Mouse (Mus musculus): ENCODE measurements around the gene Lyzl4. TPM values are rescaled to one million over a fixed set of nuclear protein-coding genes. Genes with fewer than 3 reads are reported as not detected.

The Lyzl4 gene
- polyA plus RNA-seq, 1 experiment from 2014 or later = not detected

- Histone ChIP-seq H3K4me2 (ENCODE audit: low read length) (no peak overlapping the region), H3K4me3 (ENCODE audit: control insufficient read depth in 1 of 2, insufficient read depth in 1 of 2, low read depth in 1 of 2, low read length in 2 of 2) (no peak overlapping the region), H3K9ac (ENCODE audit: low read length) (no peak overlapping the region), H3K36me3 (ENCODE audit: control insufficient read depth, insufficient read depth, low read length) (no peaks in the 10 kb centered on the region), H3K27me3 (ENCODE audit: control insufficient read depth, insufficient read depth, low read length) (peaks cover 67% of the 10 kb centered on the region), H3K27ac (replicated peaks in 1 of 2; ENCODE audit: control insufficient read depth in 1 of 2, insufficient read depth in 1 of 2, low read depth in 2 of 2, low read length in 2 of 2) (no peak overlapping the region), H3K4me1 (ENCODE audit: control insufficient read depth in 2 of 2, insufficient read depth in 2 of 2, low read length in 2 of 2) (peaks cover 18 to 25% of the 10 kb centered on the region in 2 experiments), H3K9me3 (ENCODE audit: control insufficient read depth, low read length) (no peaks in the 10 kb centered on the region)
- no peak for ATAC-seq (ENCODE audit: insufficient number of reproducible peaks, insufficient read depth, low FRiP score, low read depth)
- 72% methylated on average over 11 of the region's 11 CpGs for WGBS
Measured at GRCm38 (mm10) chr9:121667822-121668221, 25.9 kb upstream of the Lyzl4 start.

GRCm38 (mm10) chr9:121666957-121667630 lies 25.2 kb upstream of the Lyzl4 start:
- Histone ChIP-seq H3K9me3 (ENCODE audit: control insufficient read depth, low read length) (no peaks in the 10 kb centered on the region), H3K27ac (replicated peaks in 1 of 2; ENCODE audit: control insufficient read depth in 1 of 2, insufficient read depth in 1 of 2, low read depth in 2 of 2, low read length in 2 of 2) (no peak overlapping the region), H3K36me3 (ENCODE audit: control insufficient read depth, insufficient read depth, low read length) (no peaks in the 10 kb centered on the region), H3K4me2 (ENCODE audit: low read length) (no peak overlapping the region), H3K4me3 (ENCODE audit: control insufficient read depth in 1 of 2, insufficient read depth in 1 of 2, low read depth in 1 of 2, low read length in 2 of 2) (no peak overlapping the region), H3K27me3 (ENCODE audit: control insufficient read depth, insufficient read depth, low read length) (peaks cover 67% of the 10 kb centered on the region), H3K9ac (ENCODE audit: low read length) (no peak overlapping the region), H3K4me1 (ENCODE audit: control insufficient read depth in 2 of 2, insufficient read depth in 2 of 2, low read length in 2 of 2) (peaks cover 12 to 18% of the 10 kb centered on the region in 2 experiments)
- WGBS = 59% methylated on average over 16 of the region's 16 CpGs
- ATAC-seq (ENCODE audit: insufficient number of reproducible peaks, insufficient read depth, low FRiP score, low read depth) = no peak

- no peak overlapping the region for H3K27ac ChIP-seq (replicated peaks in 1 of 2; ENCODE audit: control insufficient read depth in 1 of 2, insufficient read depth in 1 of 2, low read depth in 2 of 2, low read length in 2 of 2)
- no peak overlapping the region for H3K9ac ChIP-seq (ENCODE audit: low read length)
- H3K4me2 ChIP-seq (ENCODE audit: low read length) = no peak overlapping the region
- no peak for ATAC-seq (ENCODE audit: insufficient number of reproducible peaks, insufficient read depth, low FRiP score, low read depth)
- H3K27me3 ChIP-seq (ENCODE audit: control insufficient read depth, insufficient read depth, low read length) = peaks cover 53% of the 10 kb centered on the region
- H3K4me3 ChIP-seq (ENCODE audit: control insufficient read depth in 1 of 2, insufficient read depth in 1 of 2, low read depth in 1 of 2, low read length in 2 of 2) = no peak overlapping the region
- H3K36me3 ChIP-seq (ENCODE audit: control insufficient read depth, insufficient read depth, low read length) = no peaks in the 10 kb centered on the region
- H3K9me3 ChIP-seq (ENCODE audit: control insufficient read depth, low read length) = no peaks in the 10 kb centered on the region
- peaks cover 0 to 2% of the 10 kb centered on the region in 2 experiments; a peak in 2 of 4 replicates for H3K4me1 ChIP-seq (ENCODE audit: control insufficient read depth in 2 of 2, insufficient read depth in 2 of 2, low read length in 2 of 2)
- WGBS = 77% methylated on average over 5 of the region's 5 CpGs
Measured at GRCm38 (mm10) chr9:121664104-121664503, 22.2 kb upstream of the Lyzl4 start.

- ATAC-seq (ENCODE audit: insufficient number of reproducible peaks, insufficient read depth, low FRiP score, low read depth) = no peak
- no peak overlapping the region for H3K4me2 ChIP-seq (ENCODE audit: low read length)
- 61% methylated on average over 6 of the region's 6 CpGs for WGBS
- no peaks in the 10 kb centered on the region for H3K4me1 ChIP-seq (ENCODE audit: control insufficient read depth in 2 of 2, insufficient read depth in 2 of 2, low read length in 2 of 2)
- peaks cover 47% of the 10 kb centered on the region for H3K27me3 ChIP-seq (ENCODE audit: control insufficient read depth, insufficient read depth, low read length)
- no peaks in the 10 kb centered on the region for H3K36me3 ChIP-seq (ENCODE audit: control insufficient read depth, insufficient read depth, low read length)
- no peak overlapping the region for H3K4me3 ChIP-seq (ENCODE audit: control insufficient read depth in 1 of 2, insufficient read depth in 1 of 2, low read depth in 1 of 2, low read length in 2 of 2)
- no peaks in the 10 kb centered on the region for H3K9me3 ChIP-seq (ENCODE audit: control insufficient read depth, low read length)
- H3K9ac ChIP-seq (ENCODE audit: low read length) = no peak overlapping the region
- no peak overlapping the region for H3K27ac ChIP-seq (replicated peaks in 1 of 2; ENCODE audit: control insufficient read depth in 1 of 2, insufficient read depth in 1 of 2, low read depth in 2 of 2, low read length in 2 of 2)
Measured at GRCm38 (mm10) chr9:121663467-121663866, 21.6 kb upstream of the Lyzl4 start.

- ATAC-seq (ENCODE audit: insufficient number of reproducible peaks, insufficient read depth, low FRiP score, low read depth) = no peak
- WGBS = 61% methylated on average over 7 of the region's 7 CpGs
- Histone ChIP-seq H3K4me3 (ENCODE audit: control insufficient read depth in 1 of 2, insufficient read depth in 1 of 2, low read depth in 1 of 2, low read length in 2 of 2) (no peak overlapping the region), H3K36me3 (ENCODE audit: control insufficient read depth, insufficient read depth, low read length) (no peaks in the 10 kb centered on the region), H3K9ac (ENCODE audit: low read length) (no peak overlapping the region), H3K4me2 (ENCODE audit: low read length) (no peak overlapping the region), H3K27me3 (ENCODE audit: control insufficient read depth, insufficient read depth, low read length) (peaks cover 18% of the 10 kb centered on the region), H3K27ac (replicated peaks in 1 of 2; ENCODE audit: control insufficient read depth in 1 of 2, insufficient read depth in 1 of 2, low read depth in 2 of 2, low read length in 2 of 2) (no peak overlapping the region), H3K9me3 (ENCODE audit: control insufficient read depth, low read length) (no peaks in the 10 kb centered on the region), H3K4me1 (ENCODE audit: control insufficient read depth in 2 of 2, insufficient read depth in 2 of 2, low read length in 2 of 2) (no peaks in the 10 kb centered on the region)
Measured at GRCm38 (mm10) chr9:121659791-121660190, 17.9 kb upstream of the Lyzl4 start.

GRCm38 (mm10) chr9:121658248-121658647 lies 16.4 kb upstream of the Lyzl4 start:
- WGBS = 71% methylated on average over 7 of the region's 7 CpGs
- ATAC-seq (ENCODE audit: insufficient number of reproducible peaks, insufficient read depth, low FRiP score, low read depth) = no peak
- no peak overlapping the region for H3K9ac ChIP-seq (ENCODE audit: low read length)

GRCm38 (mm10) chr9:121657143-121657542 lies 15.2 kb upstream of the Lyzl4 start:
- no peak overlapping the region for H3K4me2 ChIP-seq (ENCODE audit: low read length)

More at GRCm38 (mm10) chr9:121658248-121658647, 16.4 kb upstream of the Lyzl4 start:
- Histone ChIP-seq H3K9me3 (ENCODE audit: control insufficient read depth, low read length) (no peaks in the 10 kb centered on the region), H3K4me3 (ENCODE audit: control insufficient read depth in 1 of 2, insufficient read depth in 1 of 2, low read depth in 1 of 2, low read length in 2 of 2) (no peak overlapping the region), H3K27ac (replicated peaks in 1 of 2; ENCODE audit: control insufficient read depth in 1 of 2, insufficient read depth in 1 of 2, low read depth in 2 of 2, low read length in 2 of 2) (no peak overlapping the region), H3K27me3 (ENCODE audit: control insufficient read depth, insufficient read depth, low read length) (peaks cover 6% of the 10 kb centered on the region), H3K36me3 (ENCODE audit: control insufficient read depth, insufficient read depth, low read length) (no peaks in the 10 kb centered on the region), H3K4me1 (ENCODE audit: control insufficient read depth in 2 of 2, insufficient read depth in 2 of 2, low read length in 2 of 2) (no peaks in the 10 kb centered on the region), H3K4me2 (ENCODE audit: low read length) (no peak overlapping the region)

GRCm38 (mm10) chr9:121656322-121656721 lies 14.4 kb upstream of the Lyzl4 start:
- H3K9me3 ChIP-seq (ENCODE audit: control insufficient read depth, low read length) = no peaks in the 10 kb centered on the region
- no peak overlapping the region for H3K4me2 ChIP-seq (ENCODE audit: low read length)
- H3K4me3 ChIP-seq (ENCODE audit: control insufficient read depth in 1 of 2, insufficient read depth in 1 of 2, low read depth in 1 of 2, low read length in 2 of 2) = no peak overlapping the region
- no peak overlapping the region for H3K9ac ChIP-seq (ENCODE audit: low read length)
- no peaks in the 10 kb centered on the region for H3K4me1 ChIP-seq (ENCODE audit: control insufficient read depth in 2 of 2, insufficient read depth in 2 of 2, low read length in 2 of 2)
- peaks cover 6% of the 10 kb centered on the region for H3K27me3 ChIP-seq (ENCODE audit: control insufficient read depth, insufficient read depth, low read length)
- 91% methylated on average over 5 of the region's 5 CpGs for WGBS
- H3K36me3 ChIP-seq (ENCODE audit: control insufficient read depth, insufficient read depth, low read length) = no peaks in the 10 kb centered on the region
- ATAC-seq (ENCODE audit: insufficient number of reproducible peaks, insufficient read depth, low FRiP score, low read depth) = no peak
- H3K27ac ChIP-seq (replicated peaks in 1 of 2; ENCODE audit: control insufficient read depth in 1 of 2, insufficient read depth in 1 of 2, low read depth in 2 of 2, low read length in 2 of 2) = no peak overlapping the region

More at GRCm38 (mm10) chr9:121657143-121657542, 15.2 kb upstream of the Lyzl4 start:
- Histone ChIP-seq H3K4me1 (ENCODE audit: control insufficient read depth in 2 of 2, insufficient read depth in 2 of 2, low read length in 2 of 2) (no peaks in the 10 kb centered on the region), H3K9me3 (ENCODE audit: control insufficient read depth, low read length) (no peaks in the 10 kb centered on the region), H3K9ac (ENCODE audit: low read length) (no peak overlapping the region), H3K36me3 (ENCODE audit: control insufficient read depth, insufficient read depth, low read length) (no peaks in the 10 kb centered on the region), H3K27ac (replicated peaks in 1 of 2; ENCODE audit: control insufficient read depth in 1 of 2, insufficient read depth in 1 of 2, low read depth in 2 of 2, low read length in 2 of 2) (no peak overlapping the region), H3K4me3 (ENCODE audit: control insufficient read depth in 1 of 2, insufficient read depth in 1 of 2, low read depth in 1 of 2, low read length in 2 of 2) (no peak overlapping the region), H3K27me3 (ENCODE audit: control insufficient read depth, insufficient read depth, low read length) (peaks cover 6% of the 10 kb centered on the region)
- ATAC-seq (ENCODE audit: insufficient number of reproducible peaks, insufficient read depth, low FRiP score, low read depth) = no peak
- 40% methylated on average over 13 of the region's 13 CpGs for WGBS

Measured in heart, embryonic 14.5 days (tissue).